Mouse (Mus musculus) intestine, embryonic 16.5 days (tissue): Measurements from ENCODE around the gene Zfp574. TPM values are rescaled to one million over a fixed set of nuclear protein-coding genes. Genes with fewer than 3 reads are reported as not detected.
A peak's percentile ranks its signal among the peaks of the same experiment; 100 is the strongest.

Experiments
- ATAC-seq: fragments of 200-750 bp; cut with Nextera tagmentation; 2 replicates; pipeline ENCODE4 v1.8.0; 2017; ENCODE audit warnings: moderate TSS enrichment, moderate library complexity
- H3K27ac ChIP-seq: fragments of 300-500 bp; sonication (generic); 2 replicates; pipeline ENCODE4 v1.5.1; 2014; ENCODE audit warnings: mild to moderate bottlenecking, low read length
- H3K27me3 ChIP-seq: fragments of 300-500 bp; sonication (generic); replicated peaks from 2 replicates; pipeline ENCODE4 v1.6.1; 2014; ENCODE audit warnings: low read length, control low read depth, mixed read lengths; ENCODE audit not compliant: control insufficient read depth, insufficient read depth
- H3K36me3 ChIP-seq: fragments of 300-500 bp; sonication (generic); 2 replicates; pipeline ENCODE4 v1.6.1; 2014; ENCODE audit warnings: low read length, control low read depth; ENCODE audit not compliant: control insufficient read depth, insufficient read depth
- H3K4me1 ChIP-seq: fragments of 300-500 bp; sonication (generic); 2 replicates; pipeline ENCODE4 v1.6.1; 2014; ENCODE audit warnings: low read length, control low read depth, mixed read lengths; ENCODE audit not compliant: control insufficient read depth, insufficient read depth
- H3K4me2 ChIP-seq: fragments of 300-500 bp; sonication (generic); 2 replicates; pipeline ENCODE4 v1.6.1; 2014; ENCODE audit warnings: low read depth, low read length, control low read depth
- H3K4me3 ChIP-seq: fragments of 300-500 bp; sonication (generic); 2 replicates; pipeline ENCODE4 v1.5.1; 2014; ENCODE audit warnings: mild to moderate bottlenecking, low read length
- H3K9ac ChIP-seq: fragments of 300-500 bp; sonication (generic); 2 replicates; pipeline ENCODE4 v1.6.1; 2014; ENCODE audit warnings: low read depth, low read length
- H3K9me3 ChIP-seq: fragments of 300-500 bp; sonication (generic); 2 replicates; pipeline ENCODE4 v1.6.1; 2016; ENCODE audit warnings: low read length, control low read depth; ENCODE audit not compliant: control insufficient read depth
- WGBS: fragments of 180-500 bp; shearing (Covaris S2); extraction: QIAGEN DNeasy Blood & Tissue Kit; methylation state at CpG from one replicate; pipeline ENCODE4 v1.1.7; 2014; 5-methylcytosine and 5-hydroxymethylcytosine counted together
- polyA plus RNA-seq: library from polyadenylated mRNA; unstranded; fragments of >200 nt; fragmentation: Nextera tagmentation; extraction: Ambion mirVana; gene quantifications from 2 replicates; pipeline ENCODE4 v1.2.1, GENCODE M21; 2015

Gene Zfp574
- polyA plus RNA-seq, 1 experiment from 2014 or later = 23.1 TPM

GRCm38 (mm10) chr7:25067909-25068656, 4.3 kb upstream of the Zfp574 start:
- ATAC-seq = no peak
- 82% methylated on average over 22 of the region's 22 CpGs for WGBS
- H3K27ac ChIP-seq = no peak overlapping the region
- H3K27me3 ChIP-seq = no peaks in the 10 kb centered on the region
- no peak overlapping the region; the same call in 1 of the 2 replicates for H3K9ac ChIP-seq
- H3K9me3 ChIP-seq = no peaks in the 10 kb centered on the region
- H3K4me3 ChIP-seq = no peak overlapping the region
- H3K4me2 ChIP-seq = no peak overlapping the region
- 0 out of 2 replicates have a peak, but pooled peaks cover 7% of the 10 kb centered on the region for H3K36me3 ChIP-seq
- peaks cover 15% of the 10 kb centered on the region for H3K4me1 ChIP-seq

GRCm38 (mm10) chr7:25068724-25069123, 3.6 kb upstream of the Zfp574 start:
- Histone ChIP-seq H3K27ac (no peak overlapping the region), H3K27me3 (no peaks in the 10 kb centered on the region), H3K36me3 (0 out of 2 replicates have a peak, but pooled peaks cover 4% of the 10 kb centered on the region), H3K9me3 (no peaks in the 10 kb centered on the region), H3K9ac (no peak overlapping the region), H3K4me3 (no peak overlapping the region), H3K4me2 (no peak overlapping the region), H3K4me1 (peaks cover 19% of the 10 kb centered on the region)
- 29% methylated on average over 2 of the region's 2 CpGs for WGBS
- no peak for ATAC-seq

DNA sequence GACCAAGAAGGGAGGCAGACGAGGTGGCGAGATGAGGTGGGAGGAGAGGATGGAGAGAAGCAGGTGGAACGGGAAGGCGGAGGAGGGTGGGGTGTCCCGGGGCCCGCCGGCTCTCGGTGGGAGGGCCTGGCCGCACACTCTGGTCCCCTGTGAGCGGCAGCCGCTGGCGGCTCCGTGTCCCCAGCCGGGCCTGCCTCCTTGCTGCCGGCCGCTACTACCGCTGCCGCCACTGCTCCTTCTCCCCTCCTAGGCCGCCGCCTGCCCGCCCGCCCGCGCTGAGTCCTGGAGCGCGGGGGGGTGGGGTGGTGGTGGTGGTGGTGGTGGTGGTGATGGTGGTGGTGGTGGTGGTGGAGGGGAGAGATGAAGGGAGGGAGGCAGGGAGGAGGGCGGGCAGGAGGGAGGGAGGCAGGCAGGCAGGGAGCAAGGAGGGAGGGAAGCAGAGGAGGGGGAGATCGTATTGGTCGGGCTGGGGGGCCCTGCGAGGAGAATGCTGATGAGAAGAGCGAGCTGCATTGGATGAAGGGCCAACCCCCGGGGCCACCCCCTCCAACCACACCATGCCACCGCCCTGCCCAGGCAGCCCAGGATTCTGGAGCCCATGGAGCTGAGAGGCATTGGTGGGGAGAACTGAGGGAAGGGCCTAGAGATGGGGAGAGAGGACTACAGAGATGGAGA, 486 bp downstream of the Zfp574 start:
- ATAC-seq = 0 out of 2 replicates have a peak, but pooled peaks have one; percentile 3
- peak overlapping the region; percentile 78 for H3K9ac ChIP-seq
- peaks cover 24% of the 10 kb centered on the region for H3K4me1 ChIP-seq
- WGBS = 2% methylated on average over 13 of the region's 33 CpGs
- peak overlapping the region; percentile 62 for H3K27ac ChIP-seq
- H3K4me3 ChIP-seq = peak overlapping the region; percentile 64
- H3K27me3 ChIP-seq = no peaks in the 10 kb centered on the region
- peak overlapping the region; percentile 97 for H3K4me2 ChIP-seq
- H3K36me3 ChIP-seq = 0 out of 2 replicates have a peak, but pooled peaks cover 3% of the 10 kb centered on the region
- H3K9me3 ChIP-seq = no peaks in the 10 kb centered on the region

DNA sequence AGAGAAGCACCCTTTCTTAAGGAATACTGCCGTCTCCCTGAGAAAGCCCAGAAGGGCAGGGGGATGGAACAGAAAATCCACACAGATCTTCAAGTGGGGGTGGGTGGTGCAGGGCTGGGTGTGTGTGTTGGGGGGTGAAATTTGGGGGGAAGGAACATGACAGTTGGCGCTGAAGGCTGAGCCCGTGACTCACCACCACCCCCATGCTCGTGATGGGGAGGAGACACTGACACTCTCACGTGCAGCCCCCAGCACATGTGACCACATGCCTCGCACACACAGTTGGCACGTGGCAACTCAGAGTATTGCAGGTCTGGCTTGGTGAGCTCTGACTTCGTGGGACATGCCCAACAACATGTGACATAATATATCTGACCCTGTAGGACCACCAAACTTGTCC, 1.6 kb downstream of the Zfp574 start:
- no peak overlapping the region for H3K9ac ChIP-seq
- H3K4me1 ChIP-seq = peaks cover 33% of the 10 kb centered on the region
- no peak overlapping the region for H3K4me3 ChIP-seq
- WGBS = 82% methylated on average over 8 of the region's 8 CpGs
- no peaks in the 10 kb centered on the region for H3K27me3 ChIP-seq
- H3K9me3 ChIP-seq = no peaks in the 10 kb centered on the region
- no peak overlapping the region for H3K4me2 ChIP-seq
- ATAC-seq = no peak
- no peak overlapping the region for H3K27ac ChIP-seq
- H3K36me3 ChIP-seq = no peaks in the 10 kb centered on the region

GRCm38 (mm10) chr7:25076296-25076662, 3.9 kb downstream of the Zfp574 start:
- peaks cover 15% of the 10 kb centered on the region for H3K36me3 ChIP-seq
- 16% methylated on average over 7 of the region's 7 CpGs for WGBS
- peak overlapping the region; percentile 93 for H3K27ac ChIP-seq
- no peaks in the 10 kb centered on the region for H3K27me3 ChIP-seq
- H3K9ac ChIP-seq = peak overlapping the region; percentile 74
- peak overlapping the region; percentile 59 for H3K4me2 ChIP-seq
- no peak for ATAC-seq
- H3K9me3 ChIP-seq = no peaks in the 10 kb centered on the region
- peak overlapping the region; percentile 53 for H3K4me3 ChIP-seq
- H3K4me1 ChIP-seq = peaks cover 32% of the 10 kb centered on the region

GRCm38 (mm10) chr7:25076663-25077413, 4.5 kb downstream of the Zfp574 start:
- H3K27me3 ChIP-seq = no peaks in the 10 kb centered on the region
- peak overlapping the region; percentile 97 for H3K27ac ChIP-seq
- H3K4me3 ChIP-seq = peak overlapping the region; percentile 90
- peaks cover 21% of the 10 kb centered on the region for H3K36me3 ChIP-seq
- H3K9me3 ChIP-seq = no peaks in the 10 kb centered on the region
- peak overlapping the region; percentile 96 for H3K9ac ChIP-seq
- peak overlapping the region; percentile 69 for H3K4me2 ChIP-seq
- peaks cover 26% of the 10 kb centered on the region for H3K4me1 ChIP-seq
- WGBS = under 1% methylated on average over 56 of the region's 56 CpGs
- peak; percentile 98 for ATAC-seq

DNA sequence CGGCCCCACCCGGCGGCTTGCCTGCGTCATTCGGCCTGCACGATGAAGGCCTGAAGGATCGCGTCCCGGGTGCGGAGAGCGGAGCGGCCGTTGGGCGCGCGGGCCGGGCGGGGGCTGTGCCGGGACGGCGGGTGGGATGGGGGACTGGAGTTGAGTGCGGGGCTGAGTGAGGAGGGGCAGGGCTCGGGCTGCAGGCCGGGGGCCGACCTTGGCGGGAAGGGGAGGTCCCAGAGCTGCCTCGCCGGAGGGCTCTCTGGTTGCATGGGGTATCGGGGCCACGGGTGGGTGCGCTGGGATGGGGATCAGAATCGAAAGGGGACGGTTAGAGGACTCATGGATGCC, 5.0 kb downstream of the Zfp574 start:
- ATAC-seq = no peak
- H3K9ac ChIP-seq = peak overlapping the region; percentile 96
- H3K36me3 ChIP-seq = peaks cover 26% of the 10 kb centered on the region
- peaks cover 24% of the 10 kb centered on the region for H3K4me1 ChIP-seq
- H3K4me2 ChIP-seq = peak overlapping the region; percentile 69
- H3K9me3 ChIP-seq = no peaks in the 10 kb centered on the region
- peak overlapping the region; percentile 97 for H3K27ac ChIP-seq
- under 1% methylated on average over 33 of the region's 33 CpGs for WGBS
- no peaks in the 10 kb centered on the region for H3K27me3 ChIP-seq
- H3K4me3 ChIP-seq = peak overlapping the region; percentile 90

- 77% methylated on average over 12 of the region's 12 CpGs for WGBS
- ATAC-seq = no peak
- H3K4me1 ChIP-seq = peaks cover 19% of the 10 kb centered on the region
- H3K9ac ChIP-seq = no peak overlapping the region
- H3K9me3 ChIP-seq = no peaks in the 10 kb centered on the region
- H3K27me3 ChIP-seq = no peaks in the 10 kb centered on the region
- H3K36me3 ChIP-seq = peaks cover 37% of the 10 kb centered on the region
- H3K27ac ChIP-seq = no peak overlapping the region
- no peak overlapping the region for H3K4me2 ChIP-seq
- no peak overlapping the region for H3K4me3 ChIP-seq
These were observed 7.2 kb downstream of the Zfp574 start for GRCm38 (mm10) chr7:25079496-25080026.

DNA sequence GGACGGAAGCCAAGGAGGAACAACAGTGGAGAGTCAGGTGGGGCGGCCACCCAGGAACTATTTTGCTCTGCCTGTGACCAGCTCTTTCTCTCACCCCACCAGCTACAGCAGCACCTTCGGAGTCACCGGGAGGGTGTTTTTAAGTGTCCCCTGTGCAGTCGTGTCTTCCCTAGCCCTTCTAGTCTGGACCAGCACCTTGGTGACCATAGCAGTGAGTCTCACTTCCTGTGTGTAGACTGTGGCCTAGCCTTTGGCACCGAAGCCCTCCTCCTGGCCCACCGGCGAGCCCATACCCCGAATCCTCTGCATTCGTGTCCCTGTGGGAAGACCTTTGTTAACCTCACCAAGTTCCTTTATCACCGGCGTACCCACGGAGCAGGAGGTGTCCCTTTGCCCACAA, 8.1 kb downstream of the Zfp574 start:
- Histone ChIP-seq H3K27ac (no peak overlapping the region), H3K4me1 (peaks cover 27% of the 10 kb centered on the region), H3K4me3 (no peak overlapping the region), H3K9ac (no peak overlapping the region), H3K27me3 (no peaks in the 10 kb centered on the region), H3K36me3 (peaks cover 37% of the 10 kb centered on the region), H3K4me2 (no peak overlapping the region), H3K9me3 (no peaks in the 10 kb centered on the region)
- WGBS = 95% methylated on average over 13 of the region's 13 CpGs
- ATAC-seq = no peak
